In the genomic region with DNA sequence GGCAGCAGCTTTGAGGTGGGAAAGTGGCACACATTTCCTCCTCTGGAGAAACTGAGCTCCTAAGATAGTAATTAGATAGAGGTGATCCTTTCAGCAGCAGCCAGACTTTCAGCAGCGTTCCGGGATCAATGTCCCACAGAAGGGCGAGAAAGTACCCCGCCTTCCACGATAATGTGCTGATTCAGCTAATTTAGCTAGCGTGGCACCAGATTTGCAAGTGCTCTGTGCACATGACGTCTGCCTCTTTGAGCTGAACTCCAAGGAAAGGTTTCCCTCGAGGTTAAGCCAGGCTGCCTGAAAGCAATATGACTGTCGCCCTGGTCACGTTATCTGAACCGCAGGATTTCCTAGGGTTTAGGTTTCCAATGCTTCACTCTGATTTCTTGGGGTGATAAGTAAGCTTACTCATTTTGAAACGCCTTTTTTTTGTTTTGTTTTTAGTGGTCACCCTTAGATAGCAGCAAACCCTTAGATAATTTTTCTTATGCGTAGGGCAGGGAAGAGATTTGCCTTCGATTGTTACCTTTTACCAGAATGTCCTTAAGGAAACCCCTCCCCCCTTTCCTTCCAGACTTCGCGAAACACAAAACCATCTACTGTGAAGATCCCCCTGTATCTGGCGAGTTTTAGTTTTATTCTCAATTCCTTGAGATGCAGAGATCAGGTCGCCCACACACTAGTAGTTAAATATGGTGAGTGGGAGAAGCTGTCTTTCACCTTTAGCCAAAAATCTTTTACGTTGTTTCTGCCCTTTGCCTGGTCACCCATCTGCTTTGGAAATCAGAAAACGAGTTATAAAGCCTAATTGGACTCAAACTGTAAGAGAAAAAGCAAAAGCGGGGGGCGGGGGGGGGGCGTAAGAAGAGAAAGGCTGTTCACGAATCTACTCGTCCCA, we compare ENCODE assay signal across 8 mouse cellular contexts.
A peak's percentile ranks its signal among the peaks of the same experiment; 100 is the strongest.
DNase-seq lines count a peak whose midpoint lies in the region; ATAC-seq and TF ChIP-seq lines count a peak whose summit lies in the region.

No protein-coding gene starts in this region.

- intact Hi-C loops in heart, postnatal 25 days (cut with DNase I) = no loop called here

- 4% methylated on average over 25 of the region's 25 CpGs for WGBS in heart, embryonic 10.5 days
- WGBS in heart, postnatal 0 days = 4% methylated on average over 25 of the region's 25 CpGs
- 9% methylated on average over 25 of the region's 25 CpGs for whole genome bisulfite sequencing in limb, embryonic 10.5 days
- 2% methylated on average over 25 of the region's 25 CpGs for WGBS in midbrain, embryonic 15.5 days
- 4% methylated on average over 25 of the region's 25 CpGs for WGBS in thymus, adult 2 months

- peaks cover 19% of the 10 kb centered on the region for H3K4me1 ChIP-seq in heart, embryonic 10.5 days
- peaks cover 2% of the 10 kb centered on the region; the same call in 1 of the 2 replicates for H3K4me1 ChIP-seq in brown adipose tissue, adult 24 weeks (ENCODE audit: control insufficient read depth, insufficient read depth, insufficient read length, low read length)
- peaks cover 8% of the 10 kb centered on the region; the same call in 1 of the 2 replicates for H3K4me1 ChIP-seq in heart, postnatal 0 days (ENCODE audit: control insufficient read depth, insufficient read depth)
- H3K4me1 ChIP-seq in limb, embryonic 10.5 days = peaks cover 22% of the 10 kb centered on the region
- peaks cover 15% of the 10 kb centered on the region for H3K4me1 ChIP-seq in midbrain, embryonic 15.5 days
- H3K4me1 ChIP-seq in thymus, adult 2 months (replicated peaks; ENCODE audit: control insufficient read depth, insufficient read depth, low read length) = peaks cover 7% of the 10 kb centered on the region; the same call in 1 of the 2 replicates

- no peak for DNase-seq in heart, embryonic 10.5 days (ENCODE audit: low spot score)
- no peak for DNase-seq in heart, postnatal 25 days (ENCODE audit: low spot score)
- peak; percentile 37 for DNase-seq in heart, postnatal 0 days (ENCODE audit: low spot score)
- DNase-seq in limb, embryonic 10.5 days (ENCODE audit: low spot score) = no peak
- no peak for DNase-seq in thymus, adult 2 months
- no peak for DNase-seq in thymus, postnatal 25 days

- ATAC-seq in heart, postnatal 0 days (ENCODE audit: insufficient read depth, low read depth) = no peak
- ATAC-seq in midbrain, embryonic 15.5 days (replicated peaks) = peak; percentile 37

- no peak for TF ChIP-seq POLR2A in thymus, adult 2 months (IDR thresholded peaks at IDR 0.05; ENCODE audit: control insufficient read depth, extremely low read depth, insufficient read depth, low read length, poor library complexity)

- TF ChIP-seq EP300 in heart, postnatal 0 days (IDR thresholded peaks at IDR 0.05; ENCODE audit: low read depth) = no peak

- no peaks in the 10 kb centered on the region for H3K36me3 ChIP-seq in heart, embryonic 10.5 days
- H3K36me3 ChIP-seq in heart, postnatal 0 days (replicated peaks; ENCODE audit: control insufficient read depth, insufficient read depth, low read length) = no peaks in the 10 kb centered on the region
- no peaks in the 10 kb centered on the region for H3K36me3 ChIP-seq in limb, embryonic 10.5 days
- H3K36me3 ChIP-seq in midbrain, embryonic 15.5 days (replicated peaks) = no peaks in the 10 kb centered on the region
- H3K36me3 ChIP-seq in thymus, adult 2 months (ENCODE audit: control insufficient read depth, insufficient read depth, low read length) = no peaks in the 10 kb centered on the region

- H3K4me3 ChIP-seq in heart, embryonic 10.5 days = peak overlapping the region; percentile 60
- H3K4me3 ChIP-seq in brown adipose tissue, adult 24 weeks (ENCODE audit: insufficient read depth, low read depth, low read length) = peak overlapping the region; percentile 53
- H3K4me3 ChIP-seq in heart, postnatal 0 days (ENCODE audit: low read depth, low read length) = peak overlapping the region; percentile 62
- H3K4me3 ChIP-seq in limb, embryonic 10.5 days = peak overlapping the region; percentile 51
- peak overlapping the region; percentile 42 for H3K4me3 ChIP-seq in midbrain, embryonic 15.5 days
- no peak overlapping the region for H3K4me3 ChIP-seq in thymus, adult 2 months (ENCODE audit: control insufficient read depth, insufficient read depth, low read length)

- TF ChIP-seq CTCF in heart, postnatal 0 days (IDR thresholded peaks at IDR 0.05; ENCODE audit: low read depth) = no peak
- no peak for TF ChIP-seq CTCF in thymus, adult 2 months (IDR thresholded peaks at IDR 0.05; ENCODE audit: borderline replicate concordance, control insufficient read depth, extremely low read depth, insufficient read depth, low read length, poor library complexity)

- H3K27ac ChIP-seq in heart, embryonic 10.5 days = peak overlapping the region; percentile 82
- H3K27ac ChIP-seq in brown adipose tissue, adult 24 weeks (replicated peaks; ENCODE audit: low read depth, low read length) = no peak overlapping the region
- no peak overlapping the region for H3K27ac ChIP-seq in heart, postnatal 0 days (ENCODE audit: low read depth)
- 0 out of 2 replicates have a peak overlapping the region, but pooled peaks have one; percentile 46 for H3K27ac ChIP-seq in limb, embryonic 10.5 days
- H3K27ac ChIP-seq in midbrain, embryonic 15.5 days = peak overlapping the region; percentile 93
- H3K27ac ChIP-seq in thymus, adult 2 months (ENCODE audit: control insufficient read depth, insufficient read depth, low read length) = no peak overlapping the region

- peak overlapping the region; percentile 92 for H3K4me2 ChIP-seq in heart, postnatal 0 days (ENCODE audit: low read depth, low read length)
- peak overlapping the region; percentile 72 for H3K4me2 ChIP-seq in midbrain, embryonic 15.5 days

- H3K9me3 ChIP-seq in heart, embryonic 10.5 days = no peaks in the 10 kb centered on the region
- H3K9me3 ChIP-seq in heart, postnatal 0 days (replicated peaks; ENCODE audit: control insufficient read depth, low read length) = no peaks in the 10 kb centered on the region
- H3K9me3 ChIP-seq in limb, embryonic 10.5 days (replicated peaks) = no peaks in the 10 kb centered on the region
- no peaks in the 10 kb centered on the region for H3K9me3 ChIP-seq in midbrain, embryonic 15.5 days

- peak overlapping the region; percentile 58 for H3K9ac ChIP-seq in heart, postnatal 0 days (replicated peaks; ENCODE audit: low read depth, low read length)
- H3K9ac ChIP-seq in midbrain, embryonic 15.5 days = peak overlapping the region; percentile 46

- 0 out of 2 replicates have a peak, but pooled peaks cover 7% of the 10 kb centered on the region for H3K27me3 ChIP-seq in heart, embryonic 10.5 days (ENCODE audit: insufficient read depth, poor library complexity, severe bottlenecking)
- peaks cover 5% of the 10 kb centered on the region; the same call in 1 of the 2 replicates for H3K27me3 ChIP-seq in heart, postnatal 0 days (ENCODE audit: control insufficient read depth, insufficient read depth, low read length)
- peaks cover 25% of the 10 kb centered on the region for H3K27me3 ChIP-seq in limb, embryonic 10.5 days (ENCODE audit: low read depth, poor library complexity, severe bottlenecking)
- no peaks in the 10 kb centered on the region for H3K27me3 ChIP-seq in midbrain, embryonic 15.5 days (replicated peaks)
- H3K27me3 ChIP-seq in thymus, adult 2 months (ENCODE audit: control insufficient read depth, insufficient read depth, low read length) = no peaks in the 10 kb centered on the region; the same call in 1 of the 2 replicates

Comparison
In these comparisons a context has a peak if more than half of its experiments do, and no peak if none do; other contexts are left out.
1. H3K27ac ChIP-seq: peak in heart, embryonic 10.5 days (single experiment), limb, embryonic 10.5 days (single experiment) and midbrain, embryonic 15.5 days (single experiment); none in brown adipose tissue, adult 24 weeks (single experiment), heart, postnatal 0 days (single experiment) and thymus, adult 2 months (single experiment).